Mouse (Mus musculus) CH12.LX (cell line): ENCODE measurements around the gene Fubp3. TPM values are rescaled to one million over a fixed set of nuclear protein-coding genes. Genes with fewer than 3 reads are reported as not detected.

ENCODE experiments used
- DNase-seq: peaks from one replicate; pipeline ENCODE4 v3.0.0-alpha.2; 2013; ENCODE audit errors: extremely low read depth
- H3K27ac ChIP-seq: 2 replicates; pipeline ENCODE4 v1.5.1; 2012; ENCODE audit warnings: low read depth, mild to moderate bottlenecking, control low read depth, moderate library complexity; ENCODE audit not compliant: insufficient read depth
- H3K27me3 ChIP-seq: replicated peaks from 2 replicates; pipeline ENCODE3; 2012; ENCODE audit warnings: inconsistent platforms
- H3K36me3 ChIP-seq, 2 experiments: replicated peaks in 1 of 2; 2 replicates each; pipeline versions ENCODE3 to v1.6.1; 2012; ENCODE audit warnings: inconsistent platforms in 1 of 2, low read length in 1 of 2, mild to moderate bottlenecking in 1 of 2, mixed read lengths in 1 of 2, moderate library complexity in 1 of 2; ENCODE audit not compliant: control insufficient read depth in 1 of 2, insufficient read depth in 1 of 2
- H3K4me1 ChIP-seq, 2 experiments: 2 replicates each; pipeline ENCODE4 v1.6.1; 2012; ENCODE audit warnings: inconsistent platforms in 1 of 2, moderate library complexity in 1 of 2; ENCODE audit not compliant: insufficient read depth in 2 of 2, control insufficient read depth in 1 of 2
- H3K4me2 ChIP-seq: 2 replicates; pipeline ENCODE4 v1.6.1; 2012; ENCODE audit warnings: low read depth, mild to moderate bottlenecking, control low read depth; ENCODE audit not compliant: poor library complexity, insufficient read depth, severe bottlenecking
- H3K4me3 ChIP-seq, 3 experiments: fragments of 150-350 bp in 1 of 3; sonication (generic) in 1 of 3; replicated peaks in 1 of 3; 2 replicates each; pipeline versions ENCODE3 to v1.5.1; 2011 to 2012; ENCODE audit warnings: low read depth in 2 of 3, low read length in 2 of 3, mild to moderate bottlenecking in 2 of 3, moderate library complexity in 2 of 3, control low read depth in 1 of 3, improper control_type of control experiment in 1 of 3, inconsistent platforms in 1 of 3, mixed read lengths in 1 of 3; ENCODE audit not compliant: poor library complexity in 1 of 3
- H3K79me2 ChIP-seq: replicated peaks from 2 replicates; pipeline ENCODE4 v1.6.1; 2012; ENCODE audit warnings: mild to moderate bottlenecking, moderate library complexity; ENCODE audit not compliant: control insufficient read depth, poor library complexity, insufficient read depth, severe bottlenecking; ENCODE audit errors: extremely low read depth
- H3K9ac ChIP-seq: 2 replicates; pipeline ENCODE4 v1.6.1; 2012; ENCODE audit warnings: low read depth, mild to moderate bottlenecking, control low read depth, moderate library complexity; ENCODE audit not compliant: insufficient read depth
- H3K9me3 ChIP-seq: replicated peaks from 2 replicates; pipeline ENCODE3; 2012; ENCODE audit warnings: low read length, inconsistent platforms, mixed read lengths
- BHLHE40 ChIP-seq: IDR thresholded peaks from 2 replicates; pipeline ENCODE4 v1.6.1; 2011; ENCODE audit warnings: mild to moderate bottlenecking, low read depth, low read length, improper control_type of control experiment
- CHD1 ChIP-seq: IDR thresholded peaks from 2 replicates; pipeline ENCODE4 v1.6.1; 2012; ENCODE audit warnings: low read depth, low read length, improper control_type of control experiment, inconsistent platforms
- CHD2 ChIP-seq: IDR thresholded peaks from 2 replicates; pipeline ENCODE4 v1.6.1; 2011; ENCODE audit warnings: low read length, improper control_type of control experiment
- CTCF ChIP-seq, 2 experiments: IDR thresholded peaks in 1 of 2; conservative IDR thresholded peaks in 1 of 2; 2 replicates each; pipeline ENCODE4 v1.5.1; 2011 to 2012; ENCODE audit warnings: low read depth in 2 of 2, low read length in 2 of 2, improper control_type of control experiment in 1 of 2, inconsistent platforms in 1 of 2, mild to moderate bottlenecking in 1 of 2, moderate library complexity in 1 of 2
- E2F4 ChIP-seq: IDR thresholded peaks from 2 replicates; pipeline ENCODE4 v1.6.1; 2011; ENCODE audit warnings: low read depth, low read length, improper control_type of control experiment; ENCODE audit not compliant: insufficient replicate concordance
- GABPA ChIP-seq: IDR thresholded peaks from 2 replicates; pipeline ENCODE4 v1.6.1; 2012; ENCODE audit warnings: low read depth, low read length, improper control_type of control experiment, inconsistent platforms; ENCODE audit not compliant: insufficient replicate concordance
- HCFC1 ChIP-seq: IDR thresholded peaks from 2 replicates; pipeline ENCODE4 v1.6.1; 2012; ENCODE audit warnings: low read depth, mild to moderate bottlenecking, inconsistent platforms, low read length, improper control_type of control experiment
- IRF4 ChIP-seq: IDR thresholded peaks from 2 replicates; pipeline ENCODE4 v1.6.1; 2014; ENCODE audit warnings: low read depth, mild to moderate bottlenecking, inconsistent platforms, low read length, improper control_type of control experiment
- KAT2A ChIP-seq: IDR thresholded peaks from 2 replicates; pipeline ENCODE4 v1.6.1; 2012; ENCODE audit warnings: low read length, improper control_type of control experiment, inconsistent platforms; ENCODE audit not compliant: insufficient replicate concordance
- MAZ ChIP-seq: IDR thresholded peaks from 2 replicates; pipeline ENCODE4 v1.6.1; 2012; ENCODE audit warnings: low read depth, mild to moderate bottlenecking, inconsistent platforms, low read length, improper control_type of control experiment, moderate library complexity
- MEF2A ChIP-seq: IDR thresholded peaks from 2 replicates; pipeline ENCODE4 v1.6.1; 2014; ENCODE audit warnings: low read depth, mild to moderate bottlenecking, inconsistent platforms, low read length, improper control_type of control experiment, borderline replicate concordance
- MXI1 ChIP-seq: IDR thresholded peaks from 2 replicates; pipeline ENCODE4 v1.6.1; 2011; ENCODE audit warnings: mild to moderate bottlenecking, low read depth, low read length, improper control_type of control experiment
- MYC ChIP-seq: IDR thresholded peaks from 2 replicates; pipeline ENCODE4 v1.6.1; 2011; ENCODE audit warnings: low read depth, mild to moderate bottlenecking, improper control_type of control experiment, low read length
- NELFE ChIP-seq: IDR thresholded peaks from 2 replicates; pipeline ENCODE4 v1.6.1; 2011; ENCODE audit warnings: low read depth, low read length, improper control_type of control experiment
- NRF1 ChIP-seq: IDR thresholded peaks from 2 replicates; pipeline ENCODE4 v1.6.1; 2014; ENCODE audit warnings: low read depth, mild to moderate bottlenecking, inconsistent platforms, low read length, improper control_type of control experiment, moderate library complexity
- RCOR1 ChIP-seq: conservative IDR thresholded peaks from 2 replicates; pipeline ENCODE4 v1.6.1; 2012; ENCODE audit warnings: low read depth, mild to moderate bottlenecking, inconsistent platforms, low read length, improper control_type of control experiment
- SMC3 ChIP-seq: IDR thresholded peaks from 2 replicates; pipeline ENCODE4 v1.6.1; 2011; ENCODE audit warnings: low read depth, low read length, improper control_type of control experiment
- TBP ChIP-seq: conservative IDR thresholded peaks from 2 replicates; pipeline ENCODE4 v1.6.1; 2011; ENCODE audit warnings: low read depth, low read length, improper control_type of control experiment
- UBTF ChIP-seq: IDR thresholded peaks from 2 replicates; pipeline ENCODE4 v1.6.1; 2012; ENCODE audit warnings: low read depth, mild to moderate bottlenecking, inconsistent platforms, low read length, improper control_type of control experiment, moderate library complexity
- ZKSCAN1 ChIP-seq: IDR thresholded peaks from 2 replicates; pipeline ENCODE4 v1.6.1; 2012; ENCODE audit warnings: low read depth, inconsistent platforms, low read length, improper control_type of control experiment, borderline replicate concordance
- ZMIZ1 ChIP-seq: IDR thresholded peaks from 2 replicates; pipeline ENCODE4 v1.6.1; 2012; ENCODE audit warnings: low read depth, mild to moderate bottlenecking, inconsistent platforms, low read length, improper control_type of control experiment
- dilution Hi-C: fragments of 300-500 bp; cut with MboI; formaldehyde crosslinking; loops from 2 replicates; pipeline ENCODE4 v1.14.3; 2020; ENCODE audit warnings: low sequenced_read_pairs; ENCODE audit not compliant: extremely low pct_unique_long_range_greater_than_20kb, extremely low pct_ligation_motif_present
- in situ Hi-C: fragments of 300-500 bp; cut with MboI; formaldehyde crosslinking; loops from 3 replicates; pipeline ENCODE4 v1.14.3; 2019; ENCODE audit warnings: low sequenced_read_pairs, low pct_ligation_motif_present, low pct_unique_long_range_greater_than_20kb, mixed read lengths
- polyA plus RNA-seq: library from polyadenylated mRNA; unstranded; fragments of >175 nt; gene quantifications from 2 replicates; pipeline ENCODE4 v1.2.1, GENCODE M21; 2012; ENCODE audit warnings: low read depth; ENCODE audit not compliant: insufficient read length
- total RNA-seq, 2 experiments: library from RNA; depleted of rRNA; stranded (reverse); fragments of 300-350 nt in 1 of 2; fragments of >200 nt in 1 of 2; gene quantifications; 2 replicates each; pipeline ENCODE4 v1.2.3; 2012 to 2014

Gene Fubp3
- total and polyA plus RNA-seq, 3 experiments = 36.8 to 64.2 (median 52.3) TPM

DNA sequence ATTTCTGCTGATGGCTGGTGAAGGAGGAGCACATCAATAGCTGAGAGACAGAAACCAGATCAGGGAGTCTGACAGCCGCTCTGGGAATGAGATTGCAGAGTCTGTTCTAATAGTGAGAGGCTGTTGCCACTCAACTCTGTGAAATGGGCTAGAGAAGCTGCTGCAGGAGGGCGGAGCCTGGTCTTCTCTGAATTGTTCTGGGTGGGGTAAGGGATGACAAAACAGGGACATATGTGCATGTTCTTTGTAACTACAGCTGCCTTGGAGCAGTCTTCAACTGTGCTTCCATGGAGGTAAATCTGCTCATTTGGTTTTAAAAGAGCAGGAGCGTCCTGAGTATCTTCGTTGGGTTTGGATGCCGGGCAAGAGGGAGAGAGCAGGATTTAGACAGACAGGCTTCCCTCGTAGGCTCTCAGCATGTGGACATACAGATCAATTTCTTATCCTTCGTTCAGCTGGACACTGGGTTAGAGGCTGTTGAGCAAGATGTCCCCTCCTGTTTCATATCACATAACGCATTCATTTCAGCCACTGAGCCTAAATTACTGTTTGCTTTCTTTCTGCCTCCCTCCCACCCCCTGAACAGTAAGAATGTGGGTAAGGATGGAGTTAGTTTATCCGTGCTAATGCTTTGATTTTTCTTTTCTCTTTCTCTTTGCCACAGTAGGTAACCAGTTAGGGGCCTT lies 19.5 kb downstream of the Fubp3 start:
- H3K4me3 ChIP-seq = no peak overlapping the region
- in situ Hi-C loops = no loop called here
- peaks cover 43 to 90% of the 10 kb centered on the region in 2 experiments for H3K36me3 ChIP-seq
- dilution Hi-C loops = no loop called here
- H3K27me3 ChIP-seq = no peaks in the 10 kb centered on the region
- no peak overlapping the region for H3K27ac ChIP-seq
- H3K4me1 ChIP-seq = peaks cover 4 to 20% of the 10 kb centered on the region in 2 experiments
- H3K9ac ChIP-seq = no peak overlapping the region
- no peak overlapping the region for H3K4me2 ChIP-seq
- DNase-seq = no peak
- no peaks in the 10 kb centered on the region for H3K9me3 ChIP-seq
- H3K79me2 ChIP-seq = no peaks in the 10 kb centered on the region; the same call in 1 of the 2 replicates
- TF ChIP-seq MAZ = no peak
- no peak for TF ChIP-seq RCOR1
- no peak for TF ChIP-seq MYC
- TF ChIP-seq NELFE = no peak
- no peak for TF ChIP-seq GABPA
- no peak for TF ChIP-seq SMC3
- TF ChIP-seq MEF2A = no peak
- no peak for TF ChIP-seq ZKSCAN1
- TF ChIP-seq CHD1 = no peak
- no peak for TF ChIP-seq HCFC1
- TF ChIP-seq BHLHE40 = no peak
- TF ChIP-seq, all 38 proteins: peak for 0

DNA sequence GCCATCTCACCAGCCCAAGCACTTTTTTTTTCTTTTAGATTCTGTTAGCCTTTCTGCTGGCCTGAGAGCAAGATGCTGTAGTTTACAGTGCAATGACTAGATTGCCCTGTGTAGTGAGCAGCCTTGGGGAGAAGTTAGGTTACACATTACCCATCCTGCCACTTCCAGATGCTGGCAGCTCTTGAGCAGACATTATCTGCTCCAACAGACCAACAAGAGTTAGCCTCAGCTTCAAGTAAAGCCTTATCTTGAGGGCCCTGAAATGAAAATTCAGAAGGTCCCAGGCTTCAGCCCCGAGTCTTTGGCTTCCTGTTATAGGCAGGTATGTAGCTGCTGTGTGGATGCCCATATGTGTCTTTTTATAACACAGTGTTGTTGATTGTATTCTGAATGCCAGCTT lies 35.1 kb downstream of the Fubp3 start:
- no peak overlapping the region for H3K9ac ChIP-seq
- no peak overlapping the region for H3K4me2 ChIP-seq
- no peak for TF ChIP-seq ZMIZ1
- no peak for TF ChIP-seq MXI1
- TF ChIP-seq IRF4 = no peak
- TF ChIP-seq KAT2A = no peak
- no peak for TF ChIP-seq MYC
- no peak for TF ChIP-seq CTCF (conservative IDR thresholded peaks at IDR 0.05 in 1 of 2, IDR thresholded peaks at IDR 0.05 in 1 of 2; ENCODE audit: low read depth in 2 of 2, low read length in 2 of 2)
- no peak for TF ChIP-seq HCFC1
- no peak for TF ChIP-seq CHD1
- no peak for TF ChIP-seq E2F4
- TF ChIP-seq UBTF = no peak
- no peak for TF ChIP-seq MEF2A
- TF ChIP-seq NRF1 = no peak
- TF ChIP-seq CHD2 = no peak
- no peak for TF ChIP-seq RCOR1
- no peak for TF ChIP-seq TBP
- no peak for TF ChIP-seq ZKSCAN1
- no peak for TF ChIP-seq MAZ
- in situ Hi-C loops = no loop called here
- no peaks in the 10 kb centered on the region for H3K79me2 ChIP-seq
- H3K9me3 ChIP-seq = no peaks in the 10 kb centered on the region
- peaks cover 15 to 31% of the 10 kb centered on the region in 2 experiments for H3K4me1 ChIP-seq
- no peak for DNase-seq
- H3K36me3 ChIP-seq = peaks cover 65 to 94% of the 10 kb centered on the region in 2 experiments
- no peak overlapping the region for H3K4me3 ChIP-seq
- dilution Hi-C loops = no loop called here
- no peak overlapping the region for H3K27ac ChIP-seq
- no peaks in the 10 kb centered on the region for H3K27me3 ChIP-seq
